Mouse (Mus musculus) CH12.LX (cell line): ENCODE data around the gene Plau.

ENCODE experiments used
- CTCF ChIP-seq, 2 experiments: IDR thresholded peaks in 1 of 2; conservative IDR thresholded peaks in 1 of 2; 2 replicates each; pipeline ENCODE4 v1.5.1; 2011 to 2012; ENCODE audit warnings: low read depth in 2 of 2, low read length in 2 of 2, improper control_type of control experiment in 1 of 2, inconsistent platforms in 1 of 2, mild to moderate bottlenecking in 1 of 2, moderate library complexity in 1 of 2
- E2F4 ChIP-seq: IDR thresholded peaks from 2 replicates; pipeline ENCODE4 v1.6.1; 2011; ENCODE audit warnings: low read depth, low read length, improper control_type of control experiment; ENCODE audit not compliant: insufficient replicate concordance
- EP300 ChIP-seq: IDR thresholded peaks from 2 replicates; pipeline ENCODE4 v1.6.1; 2011; ENCODE audit warnings: low read length, improper control_type of control experiment
- JUND ChIP-seq: conservative IDR thresholded peaks from 2 replicates; pipeline ENCODE4 v1.6.1; 2011; ENCODE audit warnings: low read depth, low read length, improper control_type of control experiment
- MAFK ChIP-seq: IDR thresholded peaks from 2 replicates; pipeline ENCODE4 v1.6.1; 2011; ENCODE audit warnings: low read length, improper control_type of control experiment; ENCODE audit not compliant: insufficient replicate concordance
- SMC3 ChIP-seq: IDR thresholded peaks from 2 replicates; pipeline ENCODE4 v1.6.1; 2011; ENCODE audit warnings: low read depth, low read length, improper control_type of control experiment
- TCF12 ChIP-seq: IDR thresholded peaks from 2 replicates; pipeline ENCODE4 v1.6.1; 2014; ENCODE audit warnings: low read depth, mild to moderate bottlenecking, inconsistent platforms, low read length, improper control_type of control experiment
- USF1 ChIP-seq: IDR thresholded peaks from 2 replicates; pipeline ENCODE4 v1.6.1; 2014; ENCODE audit warnings: low read depth, mild to moderate bottlenecking, inconsistent platforms, low read length, improper control_type of control experiment
- ZC3H11A ChIP-seq: IDR thresholded peaks from 2 replicates; pipeline ENCODE4 v1.6.1; 2012; ENCODE audit warnings: low read depth, mild to moderate bottlenecking, inconsistent platforms, low read length, improper control_type of control experiment
- ZMIZ1 ChIP-seq: IDR thresholded peaks from 2 replicates; pipeline ENCODE4 v1.6.1; 2012; ENCODE audit warnings: low read depth, mild to moderate bottlenecking, inconsistent platforms, low read length, improper control_type of control experiment

GRCm38 (mm10) chr14:20804964-20805672 is 31.3 kb upstream of the Plau start:
- TF ChIP-seq MAFK: no peak
- no peak for TF ChIP-seq E2F4
- TF ChIP-seq ZC3H11A: no peak
- TF ChIP-seq CTCF (conservative IDR thresholded peaks at IDR 0.05 in 1 of 2, IDR thresholded peaks at IDR 0.05 in 1 of 2; ENCODE audit: low read depth in 2 of 2, low read length in 2 of 2): no peak
- TF ChIP-seq TCF12: no peak
- TF ChIP-seq EP300: 0 out of 2 replicates have a peak, but pooled peaks have one; percentile 17
- TF ChIP-seq ZMIZ1: no peak
- TF ChIP-seq SMC3: no peak
- no peak for TF ChIP-seq JUND
- no peak for TF ChIP-seq USF1
